Mouse (Mus musculus) leukemia stem cell, adult 10-12 weeks (primary cell): Measurements from ENCODE around the gene Clec4g. TPM values are rescaled to one million over a fixed set of nuclear protein-coding genes. Genes with fewer than 3 reads are reported as not detected.

Source experiments
- polyA plus RNA-seq: library from polyadenylated mRNA; stranded (reverse); fragments of >175 nt; gene quantifications from 2 replicates; pipeline ENCODE4 v1.2.3, GENCODE M21; 2012; ENCODE audit warnings: low replicate concordance

Gene Clec4g
- 0.17 TPM in 1 of 2 replicates, not detected in the other for polyA plus RNA-seq

DNA sequence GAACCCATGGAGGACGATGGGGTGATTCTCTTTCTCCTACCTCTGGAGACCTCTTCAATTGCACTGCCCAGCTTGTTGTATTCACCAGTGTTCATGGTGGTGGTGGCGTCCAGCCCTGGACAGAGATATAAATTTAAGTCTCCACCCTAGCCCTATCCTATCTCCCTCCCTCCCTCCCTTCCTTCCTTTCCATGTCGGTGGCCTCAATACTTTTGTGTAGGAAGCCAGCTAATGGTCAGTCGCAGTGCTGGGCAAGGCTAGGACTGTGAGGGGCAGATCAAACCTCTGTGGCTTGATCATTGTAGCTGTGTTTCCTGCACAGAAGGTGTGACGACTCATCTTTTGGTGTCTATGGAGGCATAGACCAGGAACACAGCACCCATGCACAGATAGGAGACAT is at the start of gene Clec4g:
TSS of gene Clec4g (minus strand) at position 101 of the 400 bp plus-strand sequence.

DNA sequence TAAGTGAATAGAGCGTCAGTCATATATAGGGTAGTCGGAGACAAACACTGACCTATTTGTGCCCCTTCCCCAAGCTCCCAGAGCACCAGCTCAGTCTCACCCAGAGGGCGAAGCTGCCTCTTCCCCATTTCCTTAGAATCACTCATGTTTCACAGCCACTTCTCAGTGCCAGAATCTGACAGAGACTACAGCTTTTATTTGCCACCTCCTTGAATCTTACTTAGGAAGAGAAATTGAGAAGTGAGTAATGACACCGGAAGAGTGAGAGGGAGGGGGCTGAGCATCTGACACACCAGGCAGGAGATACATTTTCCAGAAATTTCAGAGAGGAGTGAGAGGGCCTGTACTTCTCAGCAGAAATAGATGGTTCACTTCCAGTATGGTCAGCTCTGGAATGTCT is 28.3 kb upstream of the Clec4g start, which contains the start of gene Cd209a:
TSS of gene Cd209a (minus strand) at position 224 of the 400 bp plus-strand sequence.

GRCm38 (mm10) chr8:3694121-3694520 is 26.3 kb downstream of the Clec4g start, which contains the start of gene Fcer2a:
Fcer2a (minus strand) TSS chr8:3694175.

DNA sequence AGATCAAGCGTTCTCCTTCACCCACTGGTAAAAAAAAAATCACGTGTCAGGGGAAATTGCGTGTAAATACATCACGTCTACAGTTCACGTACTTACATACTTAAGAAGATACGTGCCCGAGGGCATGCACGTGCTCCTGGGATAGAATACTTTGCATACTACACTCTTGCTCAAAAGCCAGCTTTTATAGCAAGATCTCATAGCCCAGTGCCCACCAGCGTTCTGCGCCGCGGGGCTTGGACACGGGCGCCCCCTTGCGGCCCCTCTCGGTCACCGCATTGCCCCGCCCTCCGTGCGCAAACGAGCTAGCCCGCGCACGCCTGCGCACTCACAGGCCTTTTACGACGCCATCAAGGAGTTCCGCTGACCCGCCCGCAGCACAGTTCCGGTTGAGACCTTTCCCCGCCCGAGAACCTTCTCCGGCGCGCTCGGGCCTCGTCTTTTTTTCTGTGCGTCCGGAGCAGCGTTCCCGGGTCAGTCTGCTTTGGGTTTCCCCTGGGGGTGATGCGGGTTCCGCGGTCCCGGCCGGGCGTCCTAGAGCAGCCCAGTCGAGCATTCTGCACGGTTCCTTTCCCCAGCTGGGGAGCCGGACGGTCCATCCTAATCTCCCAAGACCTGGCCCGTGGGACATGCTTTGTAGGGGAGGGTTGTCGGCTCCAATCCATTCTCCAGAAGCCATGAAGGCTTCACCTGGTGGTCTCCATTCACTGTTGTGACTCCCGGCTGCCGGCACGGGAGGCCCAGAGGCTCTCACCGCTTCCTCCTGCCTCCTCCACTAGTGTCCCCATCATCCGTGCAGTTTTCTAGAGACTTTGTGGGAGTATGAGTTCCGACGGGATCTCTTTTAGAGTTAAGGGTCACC is 44.1 kb downstream of the Clec4g start, which contains the start of gene Trappc5:
TSS of gene Trappc5 (plus strand) at position 169 of the 862 bp plus-strand sequence.

DNA sequence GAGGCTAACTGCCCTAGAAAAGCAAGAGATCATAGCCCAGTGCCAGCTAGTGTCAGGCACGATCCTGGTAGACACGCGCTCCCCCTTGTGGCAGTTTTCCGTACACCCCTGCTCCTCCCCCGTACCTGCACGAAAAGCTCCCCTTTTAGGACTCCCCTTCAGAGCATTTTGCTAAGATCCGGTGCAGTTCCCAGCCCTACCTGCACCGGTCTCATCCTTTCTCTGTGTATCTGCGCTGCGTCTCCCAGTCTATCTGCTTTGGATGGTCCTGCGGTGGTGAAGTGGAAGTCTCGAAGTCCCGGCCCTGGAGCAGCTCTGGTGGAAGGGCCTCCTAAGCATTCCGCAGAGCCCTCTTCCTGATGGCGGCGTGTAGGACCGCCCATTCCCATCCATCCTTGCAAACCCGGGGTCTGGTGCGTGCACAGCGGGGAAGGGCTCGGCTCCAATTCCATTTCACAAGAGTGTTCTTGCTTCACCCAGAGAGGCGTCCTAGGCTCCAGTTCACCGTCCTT is 48.4 kb downstream of the Clec4g start, which contains the start of gene Fcor:
TSS of gene Fcor (minus strand) at position 383 of the 512 bp plus-strand sequence.

DNA sequence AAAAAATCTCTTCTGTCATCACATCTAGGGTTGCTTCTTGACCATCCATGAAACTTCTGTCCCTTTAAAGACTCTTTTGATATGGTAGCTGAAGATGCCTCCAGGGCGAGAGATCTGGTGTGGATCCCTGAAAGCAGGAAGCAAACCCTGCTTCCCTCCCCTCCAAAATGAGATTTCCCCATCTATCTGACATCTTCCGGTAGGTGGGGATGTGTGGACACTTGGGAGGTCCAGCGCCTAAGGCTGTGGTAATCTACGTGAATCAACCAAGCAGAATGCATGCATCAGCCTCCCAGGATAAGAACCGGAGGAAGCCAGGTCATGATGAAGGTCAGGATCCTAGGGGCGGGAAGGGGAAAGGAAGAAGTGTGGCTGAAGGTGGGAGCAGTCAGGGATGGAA is 54.9 kb downstream of the Clec4g start, which contains the start of gene Mcemp1:
TSS of gene Mcemp1 (plus strand) at position 248 of the 400 bp plus-strand sequence.

Other genes with a start within 250 kb of the Clec4g start
- not detected in 2 replicates for gene Tex45, start 249.8 kb downstream of the Clec4g start, polyA plus RNA-seq
- 3.4 and 6.5 TPM in 2 replicates for gene Zfp358, start 227.5 kb downstream of the Clec4g start, polyA plus RNA-seq
- gene Mcoln1, start 220.2 kb downstream of the Clec4g start, polyA plus RNA-seq, result 78.2 and 241 TPM in 2 replicates
- 21.4 and 33.0 TPM in 2 replicates for gene Pnpla6, start 205.3 kb downstream of the Clec4g start, polyA plus RNA-seq
- gene C330021F23Rik, start 152.7 kb downstream of the Clec4g start, polyA plus RNA-seq, result 0.19 TPM in 1 of 2 replicates, not detected in the other
- 0.42 and 0.58 TPM in 2 replicates for gene Camsap3, start 133.4 kb downstream of the Clec4g start, polyA plus RNA-seq
- 27.6 and 38.9 TPM in 2 replicates for gene Xab2, start 99.3 kb downstream of the Clec4g start, polyA plus RNA-seq
- gene Pet100, start 99.1 kb downstream of the Clec4g start, polyA plus RNA-seq, result 10.9 and 50.5 TPM in 2 replicates
- not detected in 2 replicates for gene Pcp2, start 95.1 kb downstream of the Clec4g start, polyA plus RNA-seq
- 95.4 and 315 TPM in 2 replicates for gene Stxbp2, start 89.7 kb downstream of the Clec4g start, polyA plus RNA-seq
- not detected in 2 replicates for gene Retn, start 64.9 kb downstream of the Clec4g start, polyA plus RNA-seq
- gene Mcemp1, start 54.9 kb downstream of the Clec4g start, polyA plus RNA-seq, result 0.11 and 0.24 TPM in 2 replicates
- gene Fcor, start 48.3 kb downstream of the Clec4g start, polyA plus RNA-seq, result not detected in 2 replicates
- 10.8 and 16.4 TPM in 2 replicates for gene Trappc5, start 44.4 kb downstream of the Clec4g start, polyA plus RNA-seq
- gene Fcer2a, start 26.5 kb downstream of the Clec4g start, polyA plus RNA-seq, result 5.4 and 22.4 TPM in 2 replicates
- gene Cd209a, start 28.3 kb upstream of the Clec4g start, polyA plus RNA-seq, result 0.44 and 0.52 TPM in 2 replicates
- not detected in 2 replicates for gene Cd209e, start 133.7 kb upstream of the Clec4g start, polyA plus RNA-seq
- gene Cd209d, start 157.9 kb upstream of the Clec4g start, polyA plus RNA-seq, result not detected in 2 replicates
- not detected in 2 replicates for gene Cd209b, start 206.2 kb upstream of the Clec4g start, polyA plus RNA-seq
- not detected in 2 replicates for gene Cd209c, start 234.1 kb upstream of the Clec4g start, polyA plus RNA-seq